Mouse (Mus musculus) heart, adult 8-10 months (tissue): ENCODE data around the gene Klhl26. TPM values are rescaled to one million over a fixed set of nuclear protein-coding genes. Genes with fewer than 3 reads are reported as not detected.

Experiments
- DNase-seq: peaks from one replicate; pipeline ENCODE4 v3.0.0; 2022; ENCODE audit warnings: low spot score
- total RNA-seq, 4 experiments: library from RNA; stranded (reverse); gene quantifications; 2 replicates each; pipeline ENCODE4 v1.2.4; 2022

The Klhl26 gene
- total RNA-seq, 4 experiments from 2014 or later, result 8.1 to 9.3 (median 8.4) TPM

GRCm38 (mm10) chr8:70501820-70502529 lies 25.2 kb upstream of the Klhl26 start:
- DNase-seq, result no peak

- no peak for DNase-seq
These were observed 23.9 kb upstream of the Klhl26 start for GRCm38 (mm10) chr8:70500386-70501301.

DNA sequence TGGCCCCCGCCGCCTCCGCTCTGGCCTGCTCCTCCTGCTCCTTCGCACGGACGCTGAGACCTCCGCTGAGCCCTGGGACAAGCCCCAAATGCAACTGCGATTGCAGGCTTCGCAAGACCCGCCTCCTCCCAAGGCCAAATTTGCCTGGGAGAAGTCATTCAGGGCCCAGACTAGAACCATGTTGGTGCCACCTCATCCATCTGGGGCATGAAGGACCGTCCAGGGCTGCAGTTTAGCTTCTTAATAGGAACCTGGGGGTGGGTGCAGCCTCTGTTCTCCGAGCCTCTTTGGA lies 18.9 kb upstream of the Klhl26 start:
- no peak for DNase-seq

DNA sequence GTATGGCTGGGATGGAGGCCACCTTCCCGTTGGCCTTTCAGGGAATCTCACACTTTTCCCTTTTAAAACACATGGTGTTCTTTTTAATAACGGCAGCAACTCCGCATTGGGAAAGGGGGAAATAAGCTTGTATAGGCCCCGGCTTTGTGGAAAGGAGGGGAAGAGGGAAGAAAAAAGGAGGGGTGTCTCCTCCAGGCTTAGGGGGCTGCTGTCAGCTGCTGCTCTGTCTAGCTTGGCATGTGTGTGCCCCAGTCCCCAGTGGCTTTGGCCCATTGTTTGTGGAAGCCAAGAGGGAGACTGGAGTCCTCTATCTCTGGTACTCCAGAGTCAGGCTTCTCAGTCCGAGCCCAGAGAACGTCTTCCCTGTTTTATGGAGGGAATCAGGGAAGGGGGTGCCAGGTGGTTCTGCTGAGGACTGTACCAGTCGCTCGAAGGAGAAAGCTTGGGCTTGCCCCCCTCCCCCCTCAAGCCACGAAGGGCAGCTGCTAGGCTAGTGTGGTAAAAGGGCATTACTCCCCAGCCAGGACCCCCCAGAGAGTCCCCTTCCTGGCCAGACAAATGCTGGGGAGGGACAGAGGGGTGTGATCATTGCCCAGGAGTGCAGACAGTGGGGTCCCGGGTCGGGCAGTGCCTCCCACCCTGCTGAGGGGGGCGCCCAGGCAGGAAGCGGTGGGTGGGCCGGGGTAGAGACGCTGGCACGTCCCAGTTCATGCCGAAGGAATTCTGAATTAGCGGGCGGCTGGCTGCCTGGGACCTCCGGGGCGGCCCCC lies 18.4 kb upstream of the Klhl26 start:
- no peak for DNase-seq

DNA sequence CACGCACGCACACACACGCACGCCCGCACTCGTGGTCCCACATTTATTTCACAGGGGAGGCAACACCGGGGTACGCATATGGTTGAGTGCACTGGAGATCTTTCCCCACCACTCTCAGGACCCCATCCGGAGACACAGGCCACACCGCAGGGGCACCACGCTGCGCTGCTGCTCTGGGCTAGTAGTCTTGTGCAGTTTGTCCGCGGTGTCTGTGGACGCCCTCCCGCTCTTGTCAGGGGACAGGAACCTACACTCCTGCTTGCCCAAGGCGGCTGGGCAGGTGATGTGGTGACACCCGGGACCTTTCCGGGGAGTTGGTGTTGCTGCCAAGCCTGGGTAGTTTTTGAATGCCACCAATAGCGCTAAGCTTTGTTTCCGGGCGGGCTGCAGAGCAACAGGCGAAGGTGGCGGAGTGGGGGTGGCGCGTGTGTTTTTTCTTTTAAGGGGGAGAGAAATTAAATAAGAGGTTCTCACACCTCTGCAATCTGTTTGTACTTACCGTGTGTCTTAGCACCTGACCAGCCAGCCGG lies 17.7 kb upstream of the Klhl26 start:
- DNase-seq, result no peak

DNA sequence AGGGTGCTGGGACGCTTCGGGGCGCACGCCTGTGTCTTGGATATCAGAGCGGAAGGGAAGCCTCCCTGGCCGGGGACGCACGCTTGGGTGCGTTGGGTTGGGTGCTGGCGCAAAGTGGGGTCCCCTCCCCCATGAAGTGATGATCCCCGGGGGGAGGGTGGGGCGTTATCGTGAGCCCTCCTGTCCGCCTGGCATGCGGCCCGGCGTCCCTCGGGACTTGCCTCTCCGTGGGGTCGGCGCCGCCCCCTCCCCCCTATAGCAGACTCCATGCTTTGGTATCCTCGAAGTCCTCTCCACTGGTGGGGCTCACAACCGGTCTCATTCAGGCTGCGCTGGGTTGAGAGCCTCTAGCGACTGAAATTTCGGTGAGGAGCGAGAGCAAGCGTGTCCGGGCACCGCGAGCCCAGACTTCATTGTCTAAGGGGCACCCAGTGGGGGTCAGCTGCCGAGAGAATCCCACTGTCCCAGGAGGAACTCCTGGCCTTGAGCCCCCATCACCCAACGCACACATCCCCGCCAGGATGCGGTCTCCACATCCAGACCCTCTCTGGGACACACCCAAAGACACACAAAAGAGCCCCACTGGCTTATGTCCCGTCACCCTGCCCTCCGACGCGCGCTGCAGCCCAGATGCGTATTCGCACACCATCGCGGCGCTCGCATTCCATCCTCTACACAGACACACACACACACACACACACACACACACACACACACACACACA lies 17.1 kb upstream of the Klhl26 start:
- DNase-seq, result no peak

GRCm38 (mm10) chr8:70492664-70493640 lies 16.2 kb upstream of the Klhl26 start, which contains the start of gene Crlf1:
Gene Crlf1 (plus strand): TSS chr8:70493158.
- no peak for DNase-seq

DNA sequence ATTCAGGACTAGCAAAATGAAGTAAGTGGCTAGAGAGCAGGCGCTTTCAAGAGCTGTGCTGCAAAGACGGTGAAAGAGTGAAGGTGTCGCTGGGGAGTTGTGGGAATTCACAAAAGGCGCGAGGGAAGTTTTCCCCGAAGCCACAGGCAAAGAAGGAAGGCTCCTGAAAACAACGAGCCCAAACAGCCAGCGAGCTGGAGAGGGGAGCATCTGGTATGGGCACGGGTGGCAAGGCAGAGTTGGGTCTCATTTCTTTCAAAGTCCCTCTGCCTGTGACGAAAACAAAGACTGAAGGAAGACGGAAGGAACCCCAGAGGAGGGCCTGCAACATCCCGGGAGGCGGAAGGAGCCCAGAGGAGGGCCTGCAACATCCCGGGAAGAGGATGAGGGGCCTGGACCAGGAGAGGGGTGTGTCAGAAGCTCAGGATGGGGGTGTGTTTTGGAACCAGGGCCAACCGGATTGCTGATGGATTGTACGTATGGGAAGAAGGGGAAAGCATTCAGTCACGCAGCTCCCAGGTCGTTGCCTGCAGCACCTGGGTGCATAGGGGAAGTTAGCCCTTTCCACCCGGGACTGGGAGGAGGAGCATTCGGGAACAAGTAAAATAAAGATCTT lies 14.2 kb upstream of the Klhl26 start:
- no peak for DNase-seq

- no peak for DNase-seq
These were observed 13.5 kb upstream of the Klhl26 start for GRCm38 (mm10) chr8:70490061-70490879.

- no peak for DNase-seq
These were observed 12.8 kb upstream of the Klhl26 start for GRCm38 (mm10) chr8:70489576-70489975.

DNA sequence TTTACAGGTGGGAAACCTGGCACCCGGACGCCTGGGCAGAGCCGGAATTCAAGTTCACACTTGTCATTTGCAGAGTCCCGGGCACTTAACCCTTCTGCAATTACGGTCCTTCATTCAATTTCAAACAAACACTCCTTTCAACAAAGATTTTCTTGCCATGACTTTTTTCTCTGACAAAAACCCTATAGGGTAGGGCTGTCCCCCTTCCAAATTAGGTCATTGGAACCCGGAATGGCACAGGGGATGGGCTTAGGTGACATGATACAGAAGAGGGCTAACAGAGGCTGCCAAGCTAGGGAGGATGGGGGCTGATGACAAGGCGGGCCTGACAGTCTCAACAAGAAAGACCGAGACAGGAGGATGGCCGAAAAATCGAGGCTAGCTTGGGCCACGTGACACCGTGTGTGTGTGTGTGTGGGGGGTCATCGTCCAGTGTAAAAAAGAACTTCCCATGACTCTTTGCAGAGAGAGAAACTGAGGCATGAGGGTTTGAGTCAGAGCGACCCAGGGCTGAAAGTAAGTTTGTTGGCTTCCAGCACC lies 12.2 kb upstream of the Klhl26 start:
- no peak for DNase-seq

DNA sequence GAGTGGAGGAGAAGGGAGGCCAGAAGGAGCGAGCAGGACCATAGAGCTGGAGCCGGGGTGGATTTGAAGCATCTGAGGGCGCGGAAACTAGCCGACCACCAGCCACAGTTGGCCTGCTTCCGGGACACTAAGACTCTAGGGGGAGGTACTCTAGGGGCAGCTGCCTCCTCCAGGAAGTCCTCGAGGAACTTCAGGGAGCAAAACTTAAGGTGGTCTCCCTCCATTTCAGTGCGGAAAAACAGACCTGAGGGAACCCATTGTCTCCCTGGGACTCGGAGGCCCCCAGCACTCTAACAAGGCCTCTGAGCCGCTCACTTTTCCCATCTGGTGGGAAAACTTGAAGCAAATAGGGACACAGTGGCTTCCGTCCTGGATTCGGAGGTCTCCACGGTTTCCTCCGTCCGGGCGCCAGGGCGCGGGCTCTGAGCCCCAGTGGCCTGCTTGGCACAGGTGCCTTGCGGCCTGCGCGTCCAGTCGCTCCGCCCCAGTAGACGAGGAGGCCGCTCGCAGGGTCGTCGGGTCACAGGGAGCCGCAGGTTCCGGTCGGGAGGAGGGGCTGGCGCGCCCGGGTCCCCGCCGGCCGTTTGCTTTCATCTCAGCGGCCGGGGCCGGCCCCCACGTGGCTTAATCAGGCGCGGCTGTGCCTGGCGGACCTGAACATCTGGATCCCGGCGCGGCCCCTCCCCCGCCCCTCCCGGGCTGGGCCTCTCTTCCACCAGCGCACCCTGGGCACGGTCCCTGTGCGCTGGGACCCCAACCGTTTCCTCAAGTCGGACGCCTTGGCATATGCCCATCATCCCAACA lies 11.4 kb upstream of the Klhl26 start:
- DNase-seq, result no peak

GRCm38 (mm10) chr8:70486941-70487520 lies 10.3 kb upstream of the Klhl26 start, which contains the start of gene Tmem59l:
Gene Tmem59l (minus strand): TSS chr8:70487358.
- DNase-seq, result no peak

GRCm38 (mm10) chr8:70486191-70486681 lies 9.5 kb upstream of the Klhl26 start:
- DNase-seq, result no peak

GRCm38 (mm10) chr8:70482943-70483342 lies 6.2 kb upstream of the Klhl26 start:
- no peak for DNase-seq

DNA sequence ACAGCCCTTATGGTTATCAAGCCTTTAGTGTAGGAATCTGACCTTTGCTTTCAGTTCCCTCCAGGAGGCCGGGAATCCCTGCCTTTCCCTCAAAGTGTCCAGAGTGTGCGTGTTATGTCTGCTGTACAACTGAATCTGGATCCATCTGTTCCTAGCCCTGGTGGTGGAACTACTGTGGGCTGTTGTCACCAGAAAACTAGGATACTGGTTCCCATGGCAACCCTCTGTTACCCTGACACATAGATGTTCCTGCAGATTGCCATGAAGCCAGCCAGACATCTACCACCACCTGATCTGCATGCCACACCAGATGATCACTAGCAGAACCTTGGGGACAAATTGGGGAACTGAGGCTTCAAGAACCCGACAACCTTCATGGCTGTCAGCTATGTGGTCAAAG lies 5.1 kb upstream of the Klhl26 start:
- DNase-seq, result no peak
